Mouse (Mus musculus) adrenal gland, postnatal 25 days (tissue): ENCODE data around the gene Ints12. TPM values are rescaled to one million over a fixed set of nuclear protein-coding genes. Genes with fewer than 3 reads are reported as not detected.

Source experiments
- DNase-seq: peaks from one replicate; pipeline ENCODE4 v3.0.0; 2021; ENCODE audit warnings: mixed read lengths
- long read RNA-seq: library from polyadenylated mRNA; stranded (forward); transcript quantifications from one replicate; pipeline ENCODE4 v2.0.0, GENCODE M21; 2021
- total RNA-seq: library from RNA; stranded (reverse); gene quantifications from 2 replicates; pipeline ENCODE4 v1.2.3, GENCODE M21; 2021

The Ints12 gene
- total RNA-seq, result 11.1 and 15.5 TPM in 2 replicates
- long read RNA-seq, transcript Ints12-201 (7 exons, 3,101 nt), result major isoform, 10 of 12 reads
- long read RNA-seq, partial matches to known transcripts, result 2 of 12 reads
- long read RNA-seq, other reads (novel, unspliced or antisense), result 0 of 12 reads

- peak; percentile 88 for DNase-seq
Observed at GRCm38 (mm10) chr3:133091664-133092273, at the start of gene Ints12, which contains the start of gene Gstcd. Gene Ints12 (plus strand): TSS chr3:133091840. Gene Gstcd (minus strand): TSS chr3:133092033.

GRCm38 (mm10) chr3:133052068-133052467 lies 39.6 kb upstream of the Ints12 start:
- DNase-seq, result no peak

GRCm38 (mm10) chr3:133075560-133075959 lies 16.1 kb upstream of the Ints12 start:
- DNase-seq, result no peak

- DNase-seq, result no peak
Observed at GRCm38 (mm10) chr3:133082736-133083135, 8.9 kb upstream of the Ints12 start.

GRCm38 (mm10) chr3:133085858-133086257 lies 5.8 kb upstream of the Ints12 start:
- no peak for DNase-seq

- no peak for DNase-seq
Observed at GRCm38 (mm10) chr3:133090247-133091120, 1.2 kb upstream of the Ints12 start.

- DNase-seq, result peak; percentile 49
Observed at GRCm38 (mm10) chr3:133091121-133091663, 448 bp upstream of the Ints12 start.

GRCm38 (mm10) chr3:133092274-133092853 lies 724 bp downstream of the Ints12 start:
- DNase-seq, result no peak

- no peak for DNase-seq
Observed at GRCm38 (mm10) chr3:133092936-133093335, 1.3 kb downstream of the Ints12 start.

GRCm38 (mm10) chr3:133094305-133094704 lies 2.7 kb downstream of the Ints12 start:
- DNase-seq, result no peak

GRCm38 (mm10) chr3:133097936-133098335 lies 6.3 kb downstream of the Ints12 start:
- DNase-seq, result no peak

GRCm38 (mm10) chr3:133098336-133098735 lies 6.7 kb downstream of the Ints12 start:
- DNase-seq, result no peak

- DNase-seq, result no peak
Observed at GRCm38 (mm10) chr3:133098909-133099308, 7.3 kb downstream of the Ints12 start.

GRCm38 (mm10) chr3:133103768-133104167 lies 12.1 kb downstream of the Ints12 start:
- DNase-seq, result no peak

GRCm38 (mm10) chr3:133104436-133104835 lies 12.8 kb downstream of the Ints12 start:
- no peak for DNase-seq

GRCm38 (mm10) chr3:133108731-133109130 lies 17.1 kb downstream of the Ints12 start:
- DNase-seq, result no peak

- DNase-seq, result no peak
Observed at GRCm38 (mm10) chr3:133109844-133110243, 18.2 kb downstream of the Ints12 start.

GRCm38 (mm10) chr3:133111741-133112140 lies 20.1 kb downstream of the Ints12 start:
- DNase-seq, result no peak

- no peak for DNase-seq
Observed at GRCm38 (mm10) chr3:133113281-133113680, 21.6 kb downstream of the Ints12 start.

- no peak for DNase-seq
Observed at GRCm38 (mm10) chr3:133131372-133131771, 39.7 kb downstream of the Ints12 start.

- DNase-seq, result no peak
Observed at GRCm38 (mm10) chr3:133132611-133133010, 41.0 kb downstream of the Ints12 start.

- no peak for DNase-seq
Observed at GRCm38 (mm10) chr3:133141877-133142276, 50.2 kb downstream of the Ints12 start.
